Mouse (Mus musculus): ENCODE measurements around the gene Ctnnd1. TPM values are rescaled to one million over a fixed set of nuclear protein-coding genes. Genes with fewer than 3 reads are reported as not detected.

Gene Ctnnd1
- polyA plus RNA-seq, 1 experiment, result 13.6 TPM

GRCm38 (mm10) chr2:84666081-84666480, 15.5 kb upstream of the Ctnnd1 start:
- WGBS, result 87% methylated on average over 12 of the region's 12 CpGs
- H3K4me1 ChIP-seq (replicated peaks; ENCODE audit: control insufficient read depth, insufficient read depth, low read length), result 0 out of 2 replicates have a peak, but pooled peaks cover under 1% of the 10 kb centered on the region
- TF ChIP-seq POLR2A (IDR thresholded peaks at IDR 0.05; ENCODE audit: control insufficient read depth, extremely low read depth, insufficient read depth, low read length, poor library complexity) (no peak), CTCF (IDR thresholded peaks at IDR 0.05; ENCODE audit: borderline replicate concordance, control insufficient read depth, extremely low read depth, insufficient read depth, low read length, poor library complexity) (no peak)
- DNase-seq, result no peak
- no peak overlapping the region for H3K27ac ChIP-seq (ENCODE audit: control insufficient read depth, insufficient read depth, low read length)
- H3K4me3 ChIP-seq (ENCODE audit: control insufficient read depth, insufficient read depth, low read length), result no peak overlapping the region
- no peaks in the 10 kb centered on the region for H3K27me3 ChIP-seq (ENCODE audit: control insufficient read depth, insufficient read depth, low read length)
- H3K36me3 ChIP-seq (ENCODE audit: control insufficient read depth, insufficient read depth, low read length), result no peaks in the 10 kb centered on the region

- Histone ChIP-seq H3K4me1 (replicated peaks; ENCODE audit: control insufficient read depth, insufficient read depth, low read length) (no peaks in the 10 kb centered on the region), H3K4me3 (ENCODE audit: control insufficient read depth, insufficient read depth, low read length) (no peak overlapping the region), H3K36me3 (ENCODE audit: control insufficient read depth, insufficient read depth, low read length) (no peaks in the 10 kb centered on the region), H3K27me3 (ENCODE audit: control insufficient read depth, insufficient read depth, low read length) (no peaks in the 10 kb centered on the region), H3K27ac (ENCODE audit: control insufficient read depth, insufficient read depth, low read length) (no peak overlapping the region)
- 41% methylated on average over 2 of the region's 2 CpGs for WGBS
- no peak for TF ChIP-seq CTCF (IDR thresholded peaks at IDR 0.05; ENCODE audit: borderline replicate concordance, control insufficient read depth, extremely low read depth, insufficient read depth, low read length, poor library complexity)
- DNase-seq, result peak; percentile 48
Measured at GRCm38 (mm10) chr2:84662866-84663265, 12.3 kb upstream of the Ctnnd1 start.

- WGBS, result 57% methylated on average over 3 of the region's 3 CpGs
- H3K27ac ChIP-seq (ENCODE audit: control insufficient read depth, insufficient read depth, low read length), result no peak overlapping the region
- peak; percentile 63 for DNase-seq
Measured at GRCm38 (mm10) chr2:84660253-84660652, 9.7 kb upstream of the Ctnnd1 start.

GRCm38 (mm10) chr2:84658806-84659205, 8.2 kb upstream of the Ctnnd1 start, which contains the start of gene Btbd18:
Btbd18 (plus strand) TSS chr2:84659079.
- WGBS, result 96% methylated on average over 32 of the region's 32 CpGs
- no peak for TF ChIP-seq CTCF (IDR thresholded peaks at IDR 0.05; ENCODE audit: borderline replicate concordance, control insufficient read depth, extremely low read depth, insufficient read depth, low read length, poor library complexity)
- no peak for TF ChIP-seq POLR2A (IDR thresholded peaks at IDR 0.05; ENCODE audit: control insufficient read depth, extremely low read depth, insufficient read depth, low read length, poor library complexity)

More at GRCm38 (mm10) chr2:84660253-84660652, 9.7 kb upstream of the Ctnnd1 start:
- H3K4me3 ChIP-seq (ENCODE audit: control insufficient read depth, insufficient read depth, low read length), result no peak overlapping the region
- H3K27me3 ChIP-seq (ENCODE audit: control insufficient read depth, insufficient read depth, low read length), result no peaks in the 10 kb centered on the region
- TF ChIP-seq CTCF (IDR thresholded peaks at IDR 0.05; ENCODE audit: borderline replicate concordance, control insufficient read depth, extremely low read depth, insufficient read depth, low read length, poor library complexity) (no peak), POLR2A (IDR thresholded peaks at IDR 0.05; ENCODE audit: control insufficient read depth, extremely low read depth, insufficient read depth, low read length, poor library complexity) (no peak)
- no peaks in the 10 kb centered on the region for H3K36me3 ChIP-seq (ENCODE audit: control insufficient read depth, insufficient read depth, low read length)
- no peaks in the 10 kb centered on the region for H3K4me1 ChIP-seq (replicated peaks; ENCODE audit: control insufficient read depth, insufficient read depth, low read length)

GRCm38 (mm10) chr2:84655864-84656263, 5.3 kb upstream of the Ctnnd1 start:
- 3% methylated on average over 1 of the region's 1 CpGs for WGBS
- Histone ChIP-seq H3K4me1 (replicated peaks; ENCODE audit: control insufficient read depth, insufficient read depth, low read length) (no peaks in the 10 kb centered on the region), H3K27ac (ENCODE audit: control insufficient read depth, insufficient read depth, low read length) (no peak overlapping the region), H3K27me3 (ENCODE audit: control insufficient read depth, insufficient read depth, low read length) (no peaks in the 10 kb centered on the region), H3K36me3 (ENCODE audit: control insufficient read depth, insufficient read depth, low read length) (no peaks in the 10 kb centered on the region), H3K4me3 (ENCODE audit: control insufficient read depth, insufficient read depth, low read length) (no peak overlapping the region)
- DNase-seq, result no peak
- TF ChIP-seq POLR2A (IDR thresholded peaks at IDR 0.05; ENCODE audit: control insufficient read depth, extremely low read depth, insufficient read depth, low read length, poor library complexity) (no peak), CTCF (IDR thresholded peaks at IDR 0.05; ENCODE audit: borderline replicate concordance, control insufficient read depth, extremely low read depth, insufficient read depth, low read length, poor library complexity) (no peak)

More at GRCm38 (mm10) chr2:84658806-84659205, 8.2 kb upstream of the Ctnnd1 start, which contains the start of gene Btbd18:
- Histone ChIP-seq H3K36me3 (ENCODE audit: control insufficient read depth, insufficient read depth, low read length) (no peaks in the 10 kb centered on the region), H3K27ac (ENCODE audit: control insufficient read depth, insufficient read depth, low read length) (no peak within 1 kb of the TSS), H3K4me1 (replicated peaks; ENCODE audit: control insufficient read depth, insufficient read depth, low read length) (no peaks in the 10 kb centered on the region), H3K4me3 (ENCODE audit: control insufficient read depth, insufficient read depth, low read length) (no peak within 1 kb of the TSS), H3K27me3 (ENCODE audit: control insufficient read depth, insufficient read depth, low read length) (no peaks in the 10 kb centered on the region)
- DNase-seq, result no peak

- Histone ChIP-seq H3K27ac (ENCODE audit: control insufficient read depth, insufficient read depth, low read length) (no peak overlapping the region), H3K4me1 (replicated peaks; ENCODE audit: control insufficient read depth, insufficient read depth, low read length) (no peaks in the 10 kb centered on the region), H3K4me3 (ENCODE audit: control insufficient read depth, insufficient read depth, low read length) (no peak overlapping the region), H3K36me3 (ENCODE audit: control insufficient read depth, insufficient read depth, low read length) (no peaks in the 10 kb centered on the region), H3K27me3 (ENCODE audit: control insufficient read depth, insufficient read depth, low read length) (no peaks in the 10 kb centered on the region; the same call in 1 of the 2 replicates)
- TF ChIP-seq CTCF (IDR thresholded peaks at IDR 0.05; ENCODE audit: borderline replicate concordance, control insufficient read depth, extremely low read depth, insufficient read depth, low read length, poor library complexity) (no peak), POLR2A (IDR thresholded peaks at IDR 0.05; ENCODE audit: control insufficient read depth, extremely low read depth, insufficient read depth, low read length, poor library complexity) (no peak)
- DNase-seq, result no peak
Measured at GRCm38 (mm10) chr2:84653354-84653753, 2.8 kb upstream of the Ctnnd1 start.

- Histone ChIP-seq H3K27ac (ENCODE audit: control insufficient read depth, insufficient read depth, low read length) (no peak overlapping the region), H3K4me3 (ENCODE audit: control insufficient read depth, insufficient read depth, low read length) (peak overlapping the region; percentile 12; the same call in 1 of the 2 replicates), H3K4me1 (replicated peaks; ENCODE audit: control insufficient read depth, insufficient read depth, low read length) (no peaks in the 10 kb centered on the region), H3K36me3 (ENCODE audit: control insufficient read depth, insufficient read depth, low read length) (no peaks in the 10 kb centered on the region), H3K27me3 (ENCODE audit: control insufficient read depth, insufficient read depth, low read length) (no peaks in the 10 kb centered on the region; the same call in 1 of the 2 replicates)
- WGBS, result 4% methylated on average over 10 of the region's 10 CpGs
- TF ChIP-seq CTCF (IDR thresholded peaks at IDR 0.05; ENCODE audit: borderline replicate concordance, control insufficient read depth, extremely low read depth, insufficient read depth, low read length, poor library complexity) (no peak), POLR2A (IDR thresholded peaks at IDR 0.05; ENCODE audit: control insufficient read depth, extremely low read depth, insufficient read depth, low read length, poor library complexity) (no peak)
- no peak for DNase-seq
Measured at GRCm38 (mm10) chr2:84649674-84650073, 891 bp downstream of the Ctnnd1 start.

All from thymus, adult 2 months (tissue).